Mouse (Mus musculus) G1E (cell line): ENCODE results near the gene Cfap73.

Experiments
- CTCF ChIP-seq: IDR thresholded peaks from 2 replicates; pipeline ENCODE4 v1.5.1; 2012; ENCODE audit warnings: low read depth, low read length, inconsistent platforms, mixed read lengths
- GATA1 ChIP-seq: IDR thresholded peaks from 2 replicates; pipeline ENCODE4 v1.6.1; 2012; ENCODE audit warnings: borderline replicate concordance, low read length, inconsistent platforms, mixed read lengths
- POLR2AphosphoS5 ChIP-seq: IDR thresholded peaks from 2 replicates; pipeline ENCODE4 v1.6.1; 2012; ENCODE audit warnings: low read depth, low read length, inconsistent platforms; ENCODE audit not compliant: insufficient replicate concordance
- TAL1 ChIP-seq: conservative IDR thresholded peaks from 2 replicates; pipeline ENCODE4 v1.6.1; 2012; ENCODE audit warnings: low read depth, low read length, inconsistent platforms, mixed read lengths

GRCm38 (mm10) chr5:120648569-120649373 lies 14.7 kb upstream of the Cfap73 start, which contains the start of gene Rasal1:
- peak; percentile 77 for TF ChIP-seq CTCF
- TF ChIP-seq TAL1 = peak; percentile 84
- TF ChIP-seq GATA1 = no peak
- no peak for TF ChIP-seq POLR2AphosphoS5
